Comparison of ENCODE assay signal across 12 mouse cellular contexts in the genomic region with DNA sequence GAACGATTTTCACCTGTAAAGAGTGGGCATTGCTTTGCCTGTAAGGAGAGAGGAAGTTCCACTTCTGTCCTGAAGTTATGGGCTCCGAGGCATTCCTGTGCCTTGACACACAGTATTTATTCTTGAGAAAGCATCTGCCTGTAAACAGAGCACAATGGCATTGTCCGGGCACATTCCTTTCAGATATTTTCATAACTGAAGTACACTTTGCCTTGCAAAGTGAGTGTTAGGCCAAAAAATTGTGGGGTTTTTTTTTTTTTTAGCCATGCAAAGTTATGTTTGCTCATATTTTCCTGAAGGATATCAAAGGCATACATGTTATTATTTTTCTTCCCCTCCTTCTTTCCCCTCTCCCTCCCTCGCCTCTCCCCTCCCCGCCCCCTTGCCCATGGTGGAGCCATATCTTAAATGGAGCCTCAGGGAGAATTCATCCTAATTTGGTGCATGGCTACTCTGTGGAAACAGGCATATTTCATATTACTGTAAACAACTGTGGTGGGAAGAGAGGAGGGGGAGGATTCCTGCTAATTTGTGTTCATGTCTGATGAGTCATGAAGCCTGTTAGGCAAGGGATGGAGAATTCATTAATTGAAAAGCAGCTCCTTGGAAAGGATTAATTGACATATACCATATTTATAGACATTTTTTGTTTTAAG. TPM values are rescaled to one million over a fixed set of nuclear protein-coding genes. Genes with fewer than 3 reads are reported as not detected.
DNase-seq lines count a peak whose midpoint lies in the region; ATAC-seq and TF ChIP-seq lines count a peak whose summit lies in the region.
"Had no signal": no experiment of that assay in that cellular context is flagged by ENCODE, and none has a peak within 500 bp of the region (broad histone marks: within the 10 kb centered on the region; RNA-seq: fewer than 3 reads in every experiment).

No protein-coding gene starts in this region.

- intact Hi-C loops in heart, postnatal 10 days (cut with DNase I), result loop anchor here (1.0 to 5.0 kb wide), 3 partner anchors 26 to 97 kb away; no protein-coding TSS in a partner anchor

- no peak for TF ChIP-seq CTCF in testis, adult 2 months (IDR thresholded peaks at IDR 0.05; ENCODE audit: control insufficient read depth, insufficient read depth, insufficient replicate concordance, low read depth, low read length)

- H3K27ac ChIP-seq in heart, embryonic 12.5 days (ENCODE audit: poor library complexity, severe bottlenecking), result no peak overlapping the region
- H3K27ac ChIP-seq in testis, adult 2 months (ENCODE audit: control insufficient read depth, insufficient read depth, low read depth, low read length), result peak overlapping the region; percentile 49; the same call in 1 of the 2 replicates
- H3K27ac ChIP-seq in liver, embryonic 16.5 days (ENCODE audit: low read length), result peak overlapping the region; percentile 44
- H3K27ac ChIP-seq: midbrain, embryonic 12.5 days had no signal

- no peak overlapping the region for H3K4me3 ChIP-seq in heart, embryonic 12.5 days
- no peak overlapping the region for H3K4me3 ChIP-seq in testis, adult 2 months (ENCODE audit: control insufficient read depth, low read depth, low read length)
- peak overlapping the region; percentile 21; the same call in 1 of the 2 replicates for H3K4me3 ChIP-seq in liver, embryonic 16.5 days (ENCODE audit: low read depth, low read length)
- H3K4me3 ChIP-seq: midbrain, embryonic 12.5 days had no signal

- no peaks in the 10 kb centered on the region for H3K9me3 ChIP-seq in heart, embryonic 12.5 days (replicated peaks)
- H3K9me3 ChIP-seq in liver, embryonic 16.5 days (replicated peaks; ENCODE audit: control insufficient read depth, low read length), result no peaks in the 10 kb centered on the region
- H3K9me3 ChIP-seq: midbrain, embryonic 12.5 days had no signal

- no peak for ATAC-seq in heart, embryonic 12.5 days (ENCODE audit: insufficient number of reproducible peaks, low FRiP score)
- ATAC-seq in liver, embryonic 16.5 days (ENCODE audit: low read depth), result no peak
- ATAC-seq: activated CD4-positive, CD25-positive, alpha-beta regulatory T cell, adult 4 months; forebrain, postnatal 0 days had no signal

- H3K36me3 ChIP-seq in heart, embryonic 12.5 days, result no peaks in the 10 kb centered on the region
- H3K36me3 ChIP-seq in testis, adult 2 months (ENCODE audit: control insufficient read depth, insufficient read depth, low read length), result no peaks in the 10 kb centered on the region
- H3K36me3 ChIP-seq in liver, embryonic 16.5 days (ENCODE audit: control insufficient read depth, insufficient read depth), result no peaks in the 10 kb centered on the region
- H3K36me3 ChIP-seq: midbrain, embryonic 12.5 days had no signal

- no peak for DNase-seq in heart, postnatal 10 days
- no peak for DNase-seq in testis, postnatal 10 days (ENCODE audit: low spot score)
- DNase-seq in left cerebral cortex, adult 9 months (ENCODE audit: low spot score in 2 of 2), result no peak
- no peak for DNase-seq in thymus, postnatal 10 days (ENCODE audit: low spot score in 2 of 2)
- no peak for DNase-seq in urinary bladder, postnatal 14 days (ENCODE audit: low spot score)
- DNase-seq: forebrain, postnatal 0 days; kidney, postnatal 36 days had no signal

- H3K4me2 ChIP-seq in heart, embryonic 12.5 days, result peak overlapping the region; percentile 29; the same call in 1 of the 2 replicates
- peak overlapping the region; percentile 83 for H3K4me2 ChIP-seq in liver, embryonic 16.5 days (ENCODE audit: low read depth, low read length)
- H3K4me2 ChIP-seq: midbrain, embryonic 12.5 days had no signal

- H3K4me1 ChIP-seq in heart, embryonic 12.5 days (replicated peaks), result peaks cover 41% of the 10 kb centered on the region
- H3K4me1 ChIP-seq in testis, adult 2 months (ENCODE audit: control insufficient read depth, insufficient read depth, low read length), result peaks cover 5% of the 10 kb centered on the region
- H3K4me1 ChIP-seq in liver, embryonic 16.5 days (ENCODE audit: control insufficient read depth, low read depth, low read length), result peaks cover 39% of the 10 kb centered on the region

- H3K9ac ChIP-seq in heart, embryonic 12.5 days, result no peak overlapping the region
- H3K9ac ChIP-seq in liver, embryonic 16.5 days (ENCODE audit: low read depth, low read length), result peak overlapping the region; percentile 37
- H3K9ac ChIP-seq: forebrain, postnatal 0 days; midbrain, embryonic 12.5 days had no signal

- TF ChIP-seq POLR2A in testis, adult 2 months (IDR thresholded peaks at IDR 0.05; ENCODE audit: control insufficient read depth, low read depth, low read length), result no peak

- no peaks in the 10 kb centered on the region for H3K27me3 ChIP-seq in heart, embryonic 12.5 days (replicated peaks)
- H3K27me3 ChIP-seq in testis, adult 2 months (ENCODE audit: control insufficient read depth, insufficient read depth, low read length), result no peaks in the 10 kb centered on the region
- no peaks in the 10 kb centered on the region for H3K27me3 ChIP-seq in liver, embryonic 16.5 days (ENCODE audit: control insufficient read depth, insufficient read depth, low read depth, low read length)
- H3K27me3 ChIP-seq: midbrain, embryonic 12.5 days had no signal

- WGBS in heart, embryonic 12.5 days, result 60% methylated on average over 5 of the region's 5 CpGs
- WGBS in liver, embryonic 16.5 days (ENCODE audit: insufficient replicate concordance), result 51% methylated on average over 5 of the region's 5 CpGs

RNA-seq across cellular contexts. Expression of gene Mbnl1, which starts 32.3 kb away (rescaled TPM):
- polyA plus RNA-seq in heart, embryonic 12.5 days (2016; fragmentation: Nextera tagmentation; extraction: Ambion mirVana), result 77.4 and 78.4 TPM in 2 replicates
- total RNA-seq in heart, postnatal 10 days (2021), result 100 to 1,000 TPM; 185 to 187 TPM
- 10.1 and 13.2 TPM in 2 replicates for polyA plus RNA-seq in testis, adult 2 months (2012; rRNA removed)
- 88.6 and 88.7 TPM in 2 replicates for polyA plus RNA-seq in liver, embryonic 16.5 days (2015; fragmentation: Nextera tagmentation; extraction: Ambion mirVana)
